Mouse (Mus musculus) forebrain, postnatal 0 days (tissue): ENCODE measurements around the gene Iqce. TPM values are rescaled to one million over a fixed set of nuclear protein-coding genes. Genes with fewer than 3 reads are reported as not detected.
A peak's percentile ranks its signal among the peaks of the same experiment; 100 is the strongest.

Source experiments
- ATAC-seq: fragments of 200-750 bp; cut with Nextera tagmentation; 2 replicates; pipeline ENCODE4 v1.8.0; 2017; ENCODE audit warnings: mild to moderate bottlenecking, moderate library complexity
- DNase-seq: peaks from one replicate; pipeline ENCODE4 v3.0.0-alpha.2; 2015
- H3K27ac ChIP-seq: fragments of 300-500 bp; sonication (generic); 2 replicates; pipeline ENCODE4 v1.5.1; 2014; ENCODE audit warnings: low read depth, mild to moderate bottlenecking, antibody characterized with exemption, low read length, moderate library complexity, mixed read lengths
- H3K27me3 ChIP-seq: fragments of 300-500 bp; sonication (generic); 2 replicates; pipeline ENCODE4 v1.6.1; 2014; ENCODE audit warnings: mild to moderate bottlenecking, low read length, mixed read lengths; ENCODE audit not compliant: insufficient read depth
- H3K36me3 ChIP-seq: fragments of 300-500 bp; sonication (generic); 2 replicates; pipeline ENCODE4 v1.6.1; 2014; ENCODE audit warnings: mild to moderate bottlenecking, moderate library complexity; ENCODE audit not compliant: insufficient read depth
- H3K4me1 ChIP-seq: fragments of 300-500 bp; sonication (generic); 2 replicates; pipeline ENCODE4 v1.6.1; 2014; ENCODE audit warnings: antibody characterized with exemption; ENCODE audit not compliant: insufficient read depth
- H3K4me2 ChIP-seq: fragments of 300-500 bp; sonication (generic); 2 replicates; pipeline ENCODE4 v1.6.1; 2014; ENCODE audit warnings: low read depth, mild to moderate bottlenecking, moderate library complexity
- H3K4me3 ChIP-seq: fragments of 300-500 bp; sonication (generic); 2 replicates; pipeline ENCODE4 v1.5.1; 2014; ENCODE audit warnings: low read depth, low read length, mixed read lengths
- H3K9ac ChIP-seq: fragments of 300-500 bp; sonication (generic); 2 replicates; pipeline ENCODE4 v1.6.1; 2014; ENCODE audit warnings: mild to moderate bottlenecking
- H3K9me3 ChIP-seq: fragments of 300-500 bp; sonication (generic); 2 replicates; pipeline ENCODE4 v1.6.1; 2016; ENCODE audit warnings: low read length
- CTCF ChIP-seq: sonication (generic); IDR thresholded peaks from 2 replicates; pipeline ENCODE4 v1.5.1; 2016; ENCODE audit warnings: antibody characterized with exemption, control low read depth, low read depth
- WGBS: fragments of 180-500 bp; shearing (Covaris S2); extraction: QIAGEN DNeasy Blood & Tissue Kit; methylation state at CpG from one replicate; pipeline ENCODE4 v1.1.7; 2014; 5-methylcytosine and 5-hydroxymethylcytosine counted together
- polyA plus RNA-seq: library from polyadenylated mRNA; unstranded; fragments of >200 nt; fragmentation: Nextera tagmentation; extraction: Ambion mirVana; gene quantifications from 2 replicates; pipeline ENCODE4 v1.2.1, GENCODE M21; 2015
- total RNA-seq: library from RNA; depleted of rRNA; stranded (reverse); fragments of >200 nt; gene quantifications from 2 replicates; pipeline ENCODE4 v1.2.3, GENCODE M21; 2014

The Iqce gene
- total and polyA plus RNA-seq, 2 experiments from 2014 or later = 27.1 to 30.6 TPM

DNA sequence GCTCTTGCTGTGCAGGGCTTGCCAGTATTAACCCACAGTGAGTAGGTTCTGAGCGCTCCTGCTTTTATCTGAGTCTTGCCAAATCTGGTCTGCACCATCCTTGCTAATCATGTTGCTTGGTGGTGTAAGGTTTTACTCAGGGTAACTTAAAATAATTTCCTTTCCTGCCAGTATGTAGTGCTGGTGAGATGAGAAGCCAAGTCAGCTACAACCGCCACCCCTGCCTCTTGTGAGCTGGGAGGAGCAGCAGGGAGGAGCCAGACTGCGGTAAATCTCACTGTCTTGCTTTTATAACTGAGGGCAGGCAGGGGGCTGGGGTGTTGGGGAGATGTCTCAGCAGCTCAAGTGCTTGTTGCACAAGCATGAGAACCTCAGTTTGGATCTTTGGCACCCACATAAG is 13.7 kb downstream of the Iqce start:
- WGBS = 82% methylated on average over 3 of the region's 3 CpGs
- TF ChIP-seq CTCF = no peak
- no peak for ATAC-seq

DNA sequence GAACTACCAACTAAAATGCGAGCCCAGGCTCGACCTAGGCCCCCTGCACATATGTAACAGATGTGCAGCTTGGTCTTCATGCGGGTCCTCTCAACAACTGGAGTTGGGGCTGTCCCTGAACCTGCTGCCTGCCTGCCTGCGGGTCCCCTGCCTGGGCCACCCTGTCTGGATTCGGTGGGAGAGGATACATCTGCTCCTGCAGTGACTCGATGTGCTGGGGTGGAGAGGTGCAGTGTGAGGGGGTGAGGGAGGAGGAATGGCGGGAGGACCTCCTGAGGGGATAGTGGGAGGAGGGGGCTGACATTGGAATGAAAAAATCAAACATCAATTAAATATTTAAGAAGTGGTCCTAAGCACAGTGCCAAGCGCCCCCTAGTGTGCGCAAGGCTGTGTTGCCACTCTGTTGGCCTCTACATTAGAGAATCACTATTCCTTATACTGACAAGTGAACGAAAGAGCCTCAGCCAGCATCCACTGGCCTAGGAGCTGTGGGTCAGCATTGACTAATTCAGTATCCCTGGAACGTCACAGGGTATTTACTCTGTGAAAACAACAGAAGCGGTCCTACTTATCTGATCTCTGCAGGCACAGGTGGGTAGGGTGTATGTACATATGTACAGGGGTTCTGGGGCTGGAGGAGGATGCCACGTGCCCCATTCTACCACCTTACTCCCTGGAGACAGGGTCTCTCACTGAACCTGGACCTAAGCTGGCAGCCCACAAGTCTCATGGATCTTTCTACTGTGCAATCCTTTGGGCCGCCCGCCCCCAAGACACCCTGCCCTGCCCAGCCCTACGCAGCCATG is 17.6 kb downstream of the Iqce start:
- no peak overlapping the region for H3K27ac ChIP-seq
- no peak overlapping the region for H3K4me3 ChIP-seq
- peaks cover 34% of the 10 kb centered on the region for H3K36me3 ChIP-seq
- no peaks in the 10 kb centered on the region for H3K27me3 ChIP-seq
- H3K9ac ChIP-seq = no peak overlapping the region
- ATAC-seq = peak; percentile 74
- H3K9me3 ChIP-seq = no peaks in the 10 kb centered on the region
- DNase-seq = peak; percentile 76
- H3K4me1 ChIP-seq = no peaks in the 10 kb centered on the region
- H3K4me2 ChIP-seq = no peak overlapping the region
- TF ChIP-seq CTCF = peak; percentile 84
- 60% methylated on average over 16 of the region's 16 CpGs for WGBS

More for the DNA sequence above, 13.7 kb downstream of the Iqce start:
- Histone ChIP-seq H3K9me3 (no peaks in the 10 kb centered on the region), H3K4me3 (no peak overlapping the region), H3K4me2 (no peak overlapping the region), H3K27me3 (no peaks in the 10 kb centered on the region), H3K27ac (no peak overlapping the region), H3K4me1 (no peaks in the 10 kb centered on the region), H3K9ac (no peak overlapping the region), H3K36me3 (peaks cover 50% of the 10 kb centered on the region)
- DNase-seq = no peak

GRCm38 (mm10) chr5:140682113-140682512 is 20.1 kb downstream of the Iqce start:
- Histone ChIP-seq H3K4me3 (no peak overlapping the region), H3K9me3 (no peaks in the 10 kb centered on the region), H3K36me3 (peaks cover 42% of the 10 kb centered on the region), H3K4me2 (no peak overlapping the region), H3K27me3 (no peaks in the 10 kb centered on the region), H3K4me1 (no peaks in the 10 kb centered on the region), H3K27ac (no peak overlapping the region), H3K9ac (no peak overlapping the region)
- ATAC-seq = no peak
- TF ChIP-seq CTCF = no peak
- WGBS = 95% methylated on average over 6 of the region's 6 CpGs
- no peak for DNase-seq

DNA sequence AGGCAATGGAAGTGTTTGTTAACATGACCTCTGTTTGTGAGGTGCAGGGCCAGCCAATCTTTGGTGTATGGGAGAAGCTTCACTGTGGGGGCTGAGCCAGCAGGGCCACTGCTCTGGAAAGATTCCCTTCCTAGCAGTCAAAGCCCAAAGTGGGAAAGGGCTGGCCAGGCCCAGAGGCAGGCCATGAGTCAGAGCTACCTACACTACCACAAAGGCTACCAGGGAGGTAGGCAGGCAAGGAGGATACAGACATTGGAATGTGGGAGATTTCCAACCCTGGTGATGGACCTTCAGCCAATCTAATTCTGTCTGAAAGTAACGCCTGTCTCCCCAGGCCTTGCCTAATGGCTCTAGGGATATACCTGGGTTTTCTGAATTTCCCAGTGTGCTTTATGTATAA is 21.2 kb downstream of the Iqce start:
- no peak overlapping the region for H3K9ac ChIP-seq
- peaks cover 44% of the 10 kb centered on the region for H3K36me3 ChIP-seq
- no peak overlapping the region for H3K4me3 ChIP-seq
- DNase-seq (no peak), ATAC-seq (no peak)
- no peaks in the 10 kb centered on the region for H3K9me3 ChIP-seq
- no peaks in the 10 kb centered on the region for H3K4me1 ChIP-seq
- H3K27ac ChIP-seq = no peak overlapping the region
- TF ChIP-seq CTCF = no peak
- 96% methylated on average over 1 of the region's 1 CpGs for WGBS
- H3K4me2 ChIP-seq = no peak overlapping the region
- H3K27me3 ChIP-seq = no peaks in the 10 kb centered on the region

GRCm38 (mm10) chr5:140680051-140680450 is 22.1 kb downstream of the Iqce start:
- Histone ChIP-seq H3K4me3 (no peak overlapping the region), H3K27me3 (no peaks in the 10 kb centered on the region), H3K27ac (no peak overlapping the region), H3K4me2 (no peak overlapping the region), H3K36me3 (peaks cover 47% of the 10 kb centered on the region), H3K4me1 (no peaks in the 10 kb centered on the region), H3K9ac (no peak overlapping the region), H3K9me3 (no peaks in the 10 kb centered on the region)
- ATAC-seq (no peak), DNase-seq (no peak)
- no peak for TF ChIP-seq CTCF
- 89% methylated on average over 6 of the region's 6 CpGs for WGBS

DNA sequence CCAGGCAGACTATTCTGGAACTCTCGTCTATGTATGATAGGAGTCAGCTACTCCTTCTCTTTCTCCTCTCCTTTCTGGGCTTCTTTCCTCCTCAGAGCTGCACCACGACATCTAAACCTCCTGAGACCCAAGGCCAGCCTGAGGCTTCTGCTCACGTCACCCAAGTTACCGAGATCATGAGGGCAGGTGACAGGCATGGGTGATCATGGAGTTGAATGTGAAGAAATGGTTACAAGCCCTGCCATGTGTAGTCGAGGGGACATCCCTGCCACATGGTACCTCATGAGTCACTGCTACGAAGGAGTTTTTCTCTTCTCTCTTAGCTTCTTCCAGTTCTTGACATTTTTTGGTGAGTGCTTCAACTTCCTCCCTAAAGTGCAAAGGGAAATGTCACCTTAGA is 25.0 kb downstream of the Iqce start:
- Histone ChIP-seq H3K36me3 (peaks cover 53% of the 10 kb centered on the region), H3K27ac (no peak overlapping the region), H3K9ac (no peak overlapping the region), H3K4me3 (no peak overlapping the region), H3K9me3 (no peaks in the 10 kb centered on the region), H3K4me2 (no peak overlapping the region), H3K4me1 (no peaks in the 10 kb centered on the region), H3K27me3 (no peaks in the 10 kb centered on the region)
- no peak for ATAC-seq
- 94% methylated on average over 6 of the region's 6 CpGs for WGBS
- no peak for DNase-seq
- TF ChIP-seq CTCF = no peak

DNA sequence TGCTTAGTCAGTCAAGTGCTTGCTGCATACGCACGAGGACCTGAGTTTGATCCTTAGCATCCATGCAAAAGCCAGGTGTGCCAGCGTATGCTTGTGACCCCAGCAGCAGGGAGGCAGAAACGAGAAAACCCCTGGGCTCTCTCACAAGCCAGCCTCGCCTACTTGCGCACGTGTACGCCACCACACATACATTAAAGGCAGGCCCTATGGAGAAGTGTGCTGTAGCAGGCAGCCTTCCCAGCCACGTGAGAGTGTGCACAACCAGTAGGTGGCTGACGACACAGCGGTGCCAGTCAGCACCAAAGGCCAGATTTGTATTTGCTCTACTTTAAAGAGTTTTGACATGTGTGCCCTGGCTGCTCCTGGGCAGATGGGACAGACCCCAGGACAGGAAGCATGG is 26.5 kb downstream of the Iqce start:
- Histone ChIP-seq H3K27ac (no peak overlapping the region), H3K4me3 (no peak overlapping the region), H3K9ac (no peak overlapping the region), H3K27me3 (no peaks in the 10 kb centered on the region), H3K9me3 (no peaks in the 10 kb centered on the region), H3K4me2 (no peak overlapping the region), H3K4me1 (no peaks in the 10 kb centered on the region), H3K36me3 (peaks cover 64% of the 10 kb centered on the region)
- ATAC-seq = no peak
- no peak for DNase-seq
- WGBS = 75% methylated on average over 11 of the region's 11 CpGs
- no peak for TF ChIP-seq CTCF
